Mouse (Mus musculus): ENCODE measurements around the gene Pik3c2a. TPM values are rescaled to one million over a fixed set of nuclear protein-coding genes. Genes with fewer than 3 reads are reported as not detected.

Pik3c2a gene
- 119 TPM for polyA plus RNA-seq (2014; fragmentation: Illumina TruSeq; extraction: RNeasy Lipid Tissue Mini Kit (QIAGEN cat#74804); ENCODE audit: low read depth, low replicate concordance)

DNA sequence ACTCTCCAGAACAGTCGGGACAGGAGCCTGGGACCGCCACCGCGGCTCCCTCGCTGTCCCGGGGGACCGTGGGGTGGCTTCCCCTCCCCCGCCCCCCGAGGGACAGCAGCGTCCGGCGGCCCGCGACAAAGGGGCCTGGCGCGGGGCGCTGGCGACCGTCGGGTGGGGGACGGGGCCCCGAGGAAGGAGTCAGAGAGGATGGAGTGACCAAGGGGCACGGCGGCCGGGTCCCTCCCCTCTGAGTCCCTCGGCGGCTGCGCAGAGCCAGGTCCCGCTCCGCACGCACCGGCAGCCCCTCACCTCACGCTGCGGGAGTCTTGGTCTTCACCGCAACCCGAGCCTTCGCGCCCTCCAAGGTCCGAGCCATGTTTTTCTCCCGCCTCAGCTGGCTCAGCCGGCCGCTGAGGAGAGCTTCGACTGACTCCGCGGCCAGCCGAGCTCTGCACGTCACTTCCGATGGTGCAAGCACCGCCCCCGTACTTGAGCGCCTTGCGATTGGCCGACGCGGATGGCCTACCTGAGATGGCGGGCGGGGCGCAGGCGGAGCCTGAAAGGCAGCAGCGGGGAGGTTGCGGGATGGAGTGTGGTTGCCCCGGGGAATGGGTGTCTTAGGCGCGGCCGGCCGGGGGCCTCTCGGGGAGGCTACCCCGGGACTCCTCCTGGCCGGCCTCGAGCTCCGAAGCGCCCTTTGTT is at the start of gene Pik3c2a:
Gene Pik3c2a (minus strand): TSS at position 446 of the 693 bp plus-strand sequence.

DNA sequence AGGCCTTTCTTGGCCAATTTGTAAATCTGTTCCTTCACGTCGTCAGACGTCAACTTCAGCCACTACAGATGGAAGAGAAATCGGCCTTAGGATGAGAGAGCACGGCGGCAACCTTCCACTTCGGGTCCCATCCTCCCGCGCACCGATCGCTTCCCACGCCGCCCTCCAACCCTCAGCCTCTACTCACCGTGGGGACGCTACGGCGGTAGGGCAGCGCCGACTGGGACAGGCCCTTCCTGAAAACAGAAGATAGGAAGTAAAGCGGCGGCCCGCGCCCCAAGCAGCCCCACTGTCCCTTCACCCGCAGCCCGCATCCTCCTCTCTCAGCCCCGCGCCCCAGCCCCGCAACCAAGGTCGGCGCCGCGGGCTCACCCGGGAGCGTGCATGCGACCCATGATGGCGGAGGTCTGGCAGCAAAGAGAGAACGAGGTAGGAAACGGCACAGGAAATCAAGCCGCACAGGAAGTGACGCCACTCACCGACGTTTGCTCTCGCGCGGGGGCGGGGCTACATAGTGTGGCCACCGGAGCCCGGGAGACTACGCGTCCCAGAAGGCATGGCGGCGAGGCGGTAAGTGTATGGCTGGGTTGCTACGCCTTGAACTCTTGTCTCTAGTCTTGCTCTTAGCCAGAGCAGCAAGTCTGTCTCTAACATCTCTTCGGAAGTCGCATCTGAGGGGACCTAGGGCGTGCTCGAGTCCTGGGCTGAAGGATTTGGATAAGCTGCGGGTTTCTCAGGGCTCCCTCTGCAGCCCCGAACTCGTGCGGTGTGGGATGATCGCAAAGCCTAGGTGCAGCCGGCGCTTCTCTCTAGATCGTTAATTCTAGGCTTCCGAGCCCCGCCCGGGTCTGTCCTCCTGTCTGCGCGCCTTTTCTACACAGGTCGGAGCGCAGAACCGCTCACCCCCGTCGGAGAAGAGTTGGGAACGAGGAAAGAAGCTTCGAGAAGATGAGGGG is 109.3 kb downstream of the Pik3c2a start, which contains the start of gene Rps13:
Gene Rps13 (minus strand): TSS at position 483 of the 956 bp plus-strand sequence.

DNA sequence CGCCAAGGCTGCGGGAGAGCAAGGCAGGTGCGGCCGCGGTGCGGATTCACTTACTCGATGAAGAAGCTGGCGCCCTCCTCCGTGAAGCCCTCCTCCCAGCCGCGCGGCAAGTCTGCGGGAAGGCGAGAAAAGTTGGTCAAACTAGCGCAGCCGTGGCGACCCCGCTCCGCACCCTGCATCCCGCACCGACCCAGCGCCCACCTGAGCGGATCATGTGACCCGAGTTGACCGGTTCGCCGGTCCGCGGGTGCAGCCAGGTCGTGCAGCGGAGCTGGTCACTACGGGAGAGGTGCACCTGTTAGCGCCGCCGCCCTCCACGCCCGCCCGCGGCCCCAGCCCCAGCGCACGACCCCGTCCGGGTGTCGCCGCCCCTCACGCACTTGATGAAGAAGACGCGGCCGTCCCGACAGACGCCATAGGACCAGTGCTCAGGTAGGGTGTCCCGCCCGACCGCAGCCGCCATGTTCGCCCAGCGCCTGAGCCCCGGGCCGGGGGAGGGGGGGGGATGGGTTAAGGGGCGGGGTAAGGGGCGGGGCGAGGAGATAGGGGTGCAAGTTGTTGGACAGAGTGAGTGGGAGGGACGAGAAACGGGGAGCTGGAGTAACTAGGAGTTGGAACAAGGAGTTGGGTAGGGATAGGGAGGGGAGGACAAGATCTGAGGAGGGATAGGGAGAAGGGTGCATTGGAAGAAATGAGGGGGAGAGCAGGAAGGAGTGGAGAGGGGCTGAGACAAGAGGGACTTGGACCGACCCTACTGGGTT is 135.2 kb downstream of the Pik3c2a start, which contains the start of gene Plekha7:
Gene Plekha7 (minus strand): TSS at position 506 of the 761 bp plus-strand sequence.

Other genes starting within 250 kb of the Pik3c2a start
- 28.2 TPM for gene Plekha7, start 135.1 kb downstream of the Pik3c2a start, polyA plus RNA-seq (2014; fragmentation: Illumina TruSeq; extraction: RNeasy Lipid Tissue Mini Kit (QIAGEN cat#74804); ENCODE audit: low read depth, low replicate concordance)
- gene Rps13, start 109.3 kb downstream of the Pik3c2a start, polyA plus RNA-seq (2014; fragmentation: Illumina TruSeq; extraction: RNeasy Lipid Tissue Mini Kit (QIAGEN cat#74804); ENCODE audit: low read depth, low replicate concordance): 792 TPM
- gene Nucb2, start 60.9 kb upstream of the Pik3c2a start, polyA plus RNA-seq (2014; fragmentation: Illumina TruSeq; extraction: RNeasy Lipid Tissue Mini Kit (QIAGEN cat#74804); ENCODE audit: low read depth, low replicate concordance): 41.0 TPM

Data from sigmoid colon, adult 10 weeks (tissue).